Mouse (Mus musculus) cerebellum, postnatal 4 days (tissue): ENCODE data around the gene Igsf8.
A peak's percentile ranks its signal among the peaks of the same experiment; 100 is the strongest.

ENCODE experiments used
- DNase-seq, 2 experiments: peaks; one replicate each; pipeline ENCODE4 v3.0.0; 2022; ENCODE audit warnings: low spot score in 2 of 2, mixed read lengths in 1 of 2

Gene Igsf8

DNA sequence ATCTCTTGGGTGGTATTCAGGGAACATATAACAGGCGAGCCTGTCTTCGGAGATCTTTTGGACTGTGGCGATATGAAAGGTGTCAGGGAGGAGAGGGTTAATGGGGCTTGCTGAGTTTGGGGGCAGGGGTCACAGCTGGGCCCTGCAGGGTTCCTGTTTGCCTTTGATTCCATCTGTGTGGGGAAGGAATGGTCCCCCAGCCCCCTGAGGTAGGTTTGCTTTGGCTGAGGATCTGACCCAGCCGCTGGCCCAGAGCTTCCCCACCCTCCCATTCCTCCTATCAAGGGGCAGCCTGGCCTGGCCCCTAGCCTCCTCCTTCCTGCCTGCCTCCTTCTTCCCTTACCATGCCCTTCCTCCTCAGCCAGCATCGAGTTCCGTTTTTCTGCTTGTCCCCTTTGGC, 41.4 kb downstream of the Igsf8 start:
- DNase-seq: no peak

DNA sequence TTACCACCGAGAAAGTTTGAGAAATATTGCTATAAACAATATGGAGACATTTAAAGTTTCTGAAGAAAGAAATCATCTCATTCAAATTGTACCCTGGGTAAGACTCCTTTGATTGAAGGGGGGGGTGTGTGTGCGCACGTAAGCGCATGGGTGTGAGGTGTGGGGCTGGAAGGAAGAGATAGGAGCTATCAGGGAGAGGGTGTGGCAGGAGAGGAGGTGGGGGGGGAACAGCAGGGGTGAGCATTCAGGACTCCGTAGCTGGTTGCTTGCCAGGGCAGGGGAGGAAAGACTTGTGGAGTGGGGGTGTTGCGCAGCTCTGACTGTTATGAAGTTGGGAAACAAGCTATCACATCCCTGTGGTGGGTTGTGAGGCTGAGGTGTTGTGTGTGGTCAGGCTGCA, 43.0 kb downstream of the Igsf8 start:
- no peak for DNase-seq

DNA sequence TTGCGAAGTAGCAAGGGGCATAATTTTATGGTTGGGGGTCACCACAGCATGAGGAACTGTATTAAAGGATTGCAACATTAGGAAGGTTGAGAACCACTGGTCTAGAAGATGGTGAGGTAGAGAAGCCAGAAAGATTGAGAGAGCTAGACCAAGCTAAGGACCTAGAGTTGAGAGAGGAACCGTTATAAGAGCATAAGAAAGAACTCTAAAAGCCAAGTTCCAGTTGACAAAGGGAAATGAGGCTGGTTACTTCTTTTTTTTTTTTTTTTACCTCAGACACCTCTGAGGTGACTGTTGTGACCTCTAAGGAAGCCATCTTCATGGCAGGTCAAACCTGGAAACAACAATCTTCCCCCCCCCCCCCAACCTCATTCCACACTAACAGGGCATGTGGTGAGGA, 43.7 kb downstream of the Igsf8 start:
- DNase-seq: no peak

DNA sequence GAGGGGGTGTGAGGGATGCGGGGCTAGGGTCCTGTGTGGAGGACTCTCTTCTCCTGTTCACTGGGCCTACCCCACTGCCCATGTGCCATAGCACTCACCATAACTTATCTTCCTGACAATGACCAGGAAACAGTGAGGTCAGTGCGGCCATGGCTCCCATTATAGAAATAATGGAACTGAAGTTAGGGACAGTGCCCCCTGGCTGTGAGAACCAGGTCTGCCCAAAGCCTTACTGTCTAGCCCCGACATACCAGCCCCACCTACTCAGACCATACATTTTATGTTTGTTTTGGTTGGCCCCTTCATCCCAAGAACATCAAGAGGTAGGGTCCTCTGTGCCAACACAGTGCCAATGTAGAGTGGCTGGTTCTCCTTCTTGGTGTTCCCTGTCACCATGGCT, 44.2 kb downstream of the Igsf8 start:
- DNase-seq: no peak

DNA sequence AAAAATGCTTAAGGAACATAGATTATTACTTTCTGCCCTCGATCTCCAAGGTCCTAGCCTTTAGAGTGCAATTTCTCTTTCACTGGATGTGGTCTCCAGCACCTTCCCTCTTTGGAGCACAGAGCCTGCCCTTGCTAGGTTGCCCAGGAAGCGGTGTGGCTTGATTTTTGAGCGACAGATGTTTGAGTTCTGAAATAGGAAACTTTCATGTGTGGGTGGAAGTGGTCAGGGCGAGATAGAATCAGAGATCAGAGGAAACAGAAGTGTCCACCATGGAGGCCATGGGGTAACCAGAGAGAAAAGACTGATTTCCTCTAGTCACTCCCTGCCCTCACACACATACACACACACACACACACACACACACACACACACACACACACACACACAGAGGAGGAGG, 44.8 kb downstream of the Igsf8 start:
- DNase-seq: no peak

DNA sequence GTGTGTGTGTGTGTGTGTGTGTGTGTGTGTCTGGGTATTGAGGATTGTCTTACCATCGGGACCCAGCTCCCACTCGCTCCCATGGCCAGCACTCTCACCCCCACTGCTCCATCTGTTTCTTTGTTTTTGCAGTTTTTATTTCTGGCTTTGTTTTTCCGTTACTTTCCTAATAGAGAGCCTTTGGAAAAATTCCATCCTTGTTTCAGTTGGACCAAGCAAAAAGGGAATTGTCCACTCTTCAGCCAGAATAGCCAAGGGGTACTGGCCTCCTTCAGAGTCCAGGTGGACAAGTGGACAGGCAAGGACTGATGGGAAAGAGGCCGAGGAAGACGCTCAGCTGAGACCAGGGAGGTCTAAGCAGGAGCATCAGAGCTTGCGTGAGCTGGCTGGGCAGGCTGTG, 45.4 kb downstream of the Igsf8 start:
- DNase-seq: no peak

DNA sequence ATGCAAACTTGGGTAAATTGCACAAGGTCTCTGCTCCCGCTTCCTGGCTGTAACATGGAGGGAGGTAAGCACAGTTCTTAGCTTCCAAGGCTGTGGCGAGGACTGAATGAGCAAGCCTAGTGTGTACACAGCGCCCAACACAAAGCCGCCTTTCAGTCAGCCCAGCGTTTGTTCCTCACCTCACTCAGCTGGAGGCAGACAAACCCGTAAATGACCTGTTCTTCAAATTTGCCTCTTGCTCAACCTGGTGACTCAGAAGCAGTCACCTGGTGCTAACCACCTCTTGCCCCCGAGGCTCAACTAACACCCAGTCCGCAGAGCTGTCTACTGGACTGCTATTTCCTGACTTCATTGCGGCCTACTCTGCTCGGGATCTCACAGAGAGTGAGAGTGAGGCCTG, 46.5 kb downstream of the Igsf8 start:
- no peak for DNase-seq

DNA sequence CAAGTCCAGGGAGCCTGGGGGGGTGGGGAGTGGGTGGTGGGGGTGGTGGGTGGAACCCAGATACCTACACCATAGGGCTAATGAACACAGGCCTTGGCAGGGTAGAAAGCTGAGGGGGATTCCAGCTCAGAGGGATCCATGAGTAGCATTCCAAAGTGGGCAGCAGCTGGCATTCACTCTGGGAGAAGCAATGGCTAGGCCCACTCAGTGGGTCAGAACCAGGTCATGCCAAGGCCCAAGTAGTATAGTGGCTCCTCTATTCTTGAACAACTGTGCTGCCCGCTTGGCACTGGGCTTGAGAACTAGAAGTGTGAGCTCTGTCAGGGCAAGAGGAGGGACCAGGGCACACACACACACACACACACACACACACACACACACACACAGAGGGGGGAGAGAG, 47.0 kb downstream of the Igsf8 start:
- no peak for DNase-seq

DNA sequence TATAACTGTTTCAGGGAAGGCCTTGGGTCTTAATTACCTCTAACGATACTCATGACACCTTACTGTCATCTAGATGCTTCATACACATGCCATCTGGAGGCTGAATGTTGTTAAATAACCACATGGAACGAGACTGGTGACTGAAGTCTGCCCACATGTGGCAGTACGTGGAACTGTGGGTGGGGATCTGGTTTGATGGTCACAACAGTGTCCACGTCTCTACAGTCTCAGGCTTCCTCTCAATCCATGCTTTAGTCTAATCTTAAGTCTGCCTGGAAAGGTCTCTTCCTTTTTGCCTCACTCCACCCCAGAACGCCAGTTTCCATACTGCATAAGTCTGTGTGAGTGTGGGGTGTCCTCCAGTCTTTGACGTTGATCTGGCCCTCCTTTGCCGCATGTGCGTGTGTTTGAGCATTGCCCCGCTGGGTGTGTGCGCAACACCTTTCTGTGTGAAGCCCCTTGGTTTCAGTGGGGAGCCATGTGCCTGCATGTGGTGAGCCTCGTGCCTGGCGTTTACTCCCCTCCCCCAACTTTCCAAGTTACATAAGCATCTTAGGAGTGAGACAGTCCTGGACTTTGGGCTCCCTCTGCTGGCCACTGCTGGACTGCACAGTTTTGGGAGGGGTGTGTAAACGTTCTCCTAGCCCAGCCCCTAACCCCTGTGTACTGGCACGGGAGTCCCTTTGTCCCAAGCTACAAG, 48.4 kb downstream of the Igsf8 start:
- peak; percentile 90 to 95 for DNase-seq

DNA sequence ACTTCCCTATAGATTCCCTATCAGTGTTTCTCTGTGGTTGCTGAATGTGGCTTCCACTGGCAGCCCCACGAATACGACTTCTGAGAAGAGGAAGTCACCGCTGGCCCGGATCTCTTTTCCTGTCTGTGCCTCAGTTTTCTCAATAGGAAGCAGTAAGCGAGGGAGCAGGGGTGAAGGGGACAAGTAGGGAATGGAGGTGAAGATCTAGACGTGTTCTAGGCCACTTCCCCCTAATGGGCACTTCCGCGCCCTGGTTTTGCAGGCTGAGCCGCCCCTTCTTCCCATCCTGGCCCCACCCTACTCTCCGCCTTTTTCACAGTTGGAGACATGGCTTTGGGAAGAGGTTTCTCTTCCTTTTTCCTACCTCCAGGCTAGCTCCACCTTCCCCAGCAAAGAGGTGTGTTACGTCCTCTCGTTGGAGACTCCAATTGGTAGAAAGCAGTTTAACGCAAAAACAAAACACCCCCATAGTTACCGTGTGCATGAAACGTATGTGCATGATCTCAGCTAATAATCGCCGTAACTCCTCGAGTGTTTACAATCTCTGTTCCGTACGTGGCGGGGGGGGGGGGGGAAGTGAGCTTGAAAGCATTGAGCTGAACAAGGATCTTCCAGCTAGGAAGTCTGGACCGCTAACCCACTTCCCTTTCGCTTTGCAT, 49.9 kb downstream of the Igsf8 start:
- no peak for DNase-seq

DNA sequence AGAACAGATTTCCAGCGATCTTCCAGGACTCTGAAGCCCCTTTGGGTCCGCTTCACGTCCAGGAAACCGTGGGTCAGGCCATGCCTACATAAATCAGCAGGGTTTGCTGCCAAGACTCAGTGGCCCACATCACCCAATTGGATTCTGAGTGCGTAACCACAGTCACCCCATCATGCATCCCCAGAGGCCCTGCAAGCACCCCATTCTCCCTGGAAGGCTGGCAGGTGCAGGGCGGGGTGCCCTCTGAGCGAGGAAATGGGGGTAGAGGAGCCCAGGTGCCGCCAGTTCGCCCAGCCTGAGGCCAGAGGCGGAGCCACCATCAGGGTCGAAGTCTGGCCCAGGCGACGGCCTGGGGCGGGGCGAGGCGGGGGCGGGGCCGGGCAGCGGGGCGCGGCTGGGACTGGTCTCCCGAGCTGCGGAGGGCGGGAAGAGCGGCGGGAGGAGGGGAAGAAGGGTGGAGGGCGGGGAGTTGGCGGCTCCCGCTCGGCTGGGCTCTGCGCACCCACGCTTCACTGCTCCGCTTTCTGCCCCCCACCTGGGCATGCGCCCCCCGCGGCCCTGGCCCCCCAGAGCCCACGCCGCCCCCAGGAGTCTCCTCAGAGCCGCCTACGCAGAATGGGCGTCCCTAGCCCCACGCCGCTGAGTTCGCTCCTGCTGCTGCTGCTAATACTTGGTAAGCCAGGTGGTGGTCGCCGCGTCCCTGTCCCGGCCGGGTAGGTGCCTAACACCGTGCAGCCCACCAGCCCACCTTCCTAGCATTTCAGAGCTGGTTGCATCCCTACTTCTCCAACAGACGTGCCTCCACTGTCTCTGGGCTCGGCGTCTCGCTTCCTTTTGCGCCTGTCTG, 50.7 kb downstream of the Igsf8 start:
- peak; percentile 57 to 84 for DNase-seq

DNA sequence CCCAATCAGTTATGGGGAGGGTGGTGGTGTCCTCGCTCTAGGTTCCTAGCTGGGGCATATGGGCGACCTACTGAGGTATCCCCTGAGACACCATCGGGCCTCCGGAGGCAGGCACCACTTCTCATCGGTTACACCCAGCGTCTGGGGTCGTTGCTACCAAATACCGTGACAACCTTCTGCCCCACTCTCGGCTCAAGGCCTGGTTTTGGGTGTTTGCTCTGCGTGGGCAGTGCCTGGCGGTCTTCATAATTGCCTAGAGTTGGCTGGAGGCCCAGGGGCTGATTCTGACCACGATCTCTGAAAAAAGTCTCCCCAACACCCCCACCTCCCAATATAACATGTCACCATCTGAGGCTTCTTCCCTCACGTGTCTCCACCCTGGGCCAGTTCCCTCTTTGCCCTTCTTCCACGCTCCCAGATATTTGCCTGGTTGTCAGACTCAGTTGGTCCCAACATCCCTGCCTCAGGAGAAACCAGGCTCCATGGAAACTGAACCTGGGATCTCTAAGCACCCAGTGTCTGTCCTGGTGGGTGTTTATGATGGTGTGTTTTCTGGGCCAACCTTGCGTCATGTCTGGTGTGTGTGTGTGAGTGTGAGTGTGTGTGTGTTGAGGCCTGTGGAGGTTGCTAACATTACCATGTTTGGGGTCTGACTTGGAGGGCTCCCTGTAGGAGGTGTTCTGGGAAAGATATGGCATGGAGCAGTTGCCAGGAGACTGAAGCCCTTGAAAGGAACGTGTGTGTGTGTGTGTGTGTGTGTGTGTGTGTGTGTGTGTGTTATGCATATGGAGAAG, 51.5 kb downstream of the Igsf8 start:
- DNase-seq: peak in 1 of 2 experiments; percentile 31

DNA sequence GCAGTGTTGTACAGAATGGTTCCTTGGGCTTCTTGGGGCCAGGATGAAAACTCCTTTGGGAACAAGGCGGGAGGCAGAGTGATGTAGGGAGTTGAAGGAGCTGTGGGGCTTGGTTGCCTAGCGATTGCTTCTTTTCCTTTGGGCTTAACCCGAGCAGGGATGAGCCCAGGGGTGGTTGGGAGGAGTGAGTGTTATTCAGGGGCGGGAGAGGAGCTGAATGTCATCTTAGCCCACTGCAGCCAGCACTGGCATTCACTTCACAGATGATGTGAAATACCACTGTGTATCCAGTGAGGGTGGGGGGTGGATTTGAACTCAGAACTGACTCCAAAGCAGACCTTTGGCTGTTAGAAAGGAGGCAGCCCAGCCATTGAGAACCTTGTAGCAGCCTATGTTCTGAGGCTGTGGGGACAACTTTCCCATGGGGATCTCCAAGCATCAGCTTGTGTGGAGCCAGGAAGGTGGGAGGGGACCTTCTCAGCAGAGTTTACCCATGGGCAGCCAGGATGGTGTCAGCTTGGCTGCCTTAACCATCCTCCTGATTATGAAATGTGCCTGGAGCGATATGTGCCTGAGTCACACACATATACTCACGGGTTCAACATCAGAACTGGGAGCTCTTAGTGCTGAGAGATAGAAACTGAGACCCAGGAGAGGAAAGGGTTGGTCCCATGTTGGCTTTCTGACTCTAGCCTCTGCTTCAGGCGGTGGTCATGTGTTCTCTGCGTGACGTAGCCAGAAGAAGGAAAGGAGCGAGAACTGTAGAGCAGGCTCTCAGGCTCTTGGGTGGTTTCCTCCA, 52.4 kb downstream of the Igsf8 start:
- no peak for DNase-seq

DNA sequence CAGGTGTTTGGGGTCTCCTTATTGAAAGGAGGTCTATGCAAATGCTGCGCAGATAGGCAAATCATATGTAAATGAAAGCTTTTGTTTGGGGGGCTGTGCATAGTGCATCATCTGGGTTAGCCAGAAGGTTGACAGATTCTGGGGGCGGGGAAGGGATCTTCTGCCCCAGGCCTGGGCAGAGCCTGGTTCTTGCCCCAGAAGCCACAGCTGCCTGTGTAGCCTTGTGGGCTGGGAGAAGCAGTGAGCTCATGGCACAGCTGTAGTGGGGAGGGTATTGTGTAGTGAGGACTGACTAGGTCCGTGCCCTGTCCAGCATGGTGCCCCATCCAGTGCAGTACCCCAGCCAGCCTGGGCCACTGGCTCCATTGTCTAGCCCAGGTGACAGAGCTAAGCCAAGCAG, 53.5 kb downstream of the Igsf8 start:
- no peak for DNase-seq

DNA sequence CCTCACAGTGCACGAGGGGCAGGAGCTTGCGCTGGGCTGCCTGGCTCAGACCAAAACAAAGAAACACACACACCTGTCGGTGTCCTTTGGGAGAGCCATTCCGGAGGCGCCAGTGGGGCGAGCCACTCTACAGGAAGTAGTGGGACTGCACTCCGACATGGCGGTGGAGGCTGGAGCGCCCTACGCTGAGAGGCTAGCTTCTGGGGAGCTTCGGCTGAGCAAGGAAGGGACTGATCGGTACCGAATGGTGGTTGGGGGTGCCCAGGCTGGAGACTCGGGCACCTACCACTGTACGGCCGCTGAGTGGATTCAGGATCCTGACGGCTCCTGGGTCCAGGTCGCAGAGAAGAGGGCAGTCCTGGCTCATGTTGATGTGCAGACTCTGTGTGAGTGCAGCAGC, 56.0 kb downstream of the Igsf8 start:
- no peak for DNase-seq

DNA sequence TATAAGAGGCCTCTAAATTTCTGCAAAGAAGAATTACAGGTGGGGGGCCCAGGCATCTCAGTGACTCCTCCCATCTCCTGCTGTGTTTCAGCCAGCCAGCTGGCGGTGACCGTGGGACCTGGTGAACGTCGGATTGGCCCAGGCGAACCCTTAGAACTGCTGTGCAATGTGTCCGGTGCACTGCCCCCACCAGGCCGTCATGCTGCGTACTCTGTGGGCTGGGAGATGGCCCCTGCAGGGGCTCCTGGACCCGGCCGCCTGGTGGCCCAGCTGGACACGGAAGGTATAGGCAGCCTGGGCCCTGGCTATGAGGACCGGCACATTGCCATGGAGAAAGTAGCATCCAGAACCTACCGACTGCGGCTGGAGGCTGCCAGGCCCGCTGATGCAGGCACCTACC, 56.5 kb downstream of the Igsf8 start:
- DNase-seq: peak in 1 of 2 experiments; percentile 32

DNA sequence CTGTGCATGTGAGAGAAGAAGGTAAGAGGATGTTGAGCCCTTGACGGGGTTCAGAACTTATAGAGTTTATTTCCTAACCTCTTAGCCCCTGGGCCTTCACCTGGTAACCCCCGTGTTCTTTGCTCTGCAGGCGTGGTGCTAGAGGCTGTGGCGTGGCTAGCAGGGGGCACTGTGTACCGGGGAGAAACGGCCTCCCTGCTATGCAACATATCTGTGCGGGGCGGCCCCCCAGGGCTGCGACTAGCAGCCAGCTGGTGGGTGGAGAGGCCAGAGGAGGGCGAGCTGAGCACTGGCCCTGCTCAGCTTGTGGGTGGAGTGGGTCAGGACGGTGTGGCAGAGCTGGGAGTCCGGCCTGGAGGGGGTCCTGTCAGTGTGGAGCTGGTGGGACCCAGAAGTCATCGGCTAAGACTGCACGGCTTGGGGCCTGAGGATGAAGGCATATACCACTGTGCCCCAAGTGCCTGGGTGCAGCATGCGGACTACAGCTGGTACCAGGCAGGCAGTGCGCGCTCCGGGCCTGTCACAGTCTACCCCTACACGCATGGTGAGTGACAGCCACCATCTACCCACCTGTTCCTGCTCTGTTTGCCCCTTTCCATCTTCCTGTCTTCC, 57.1 kb downstream of the Igsf8 start:
- DNase-seq: no peak

DNA sequence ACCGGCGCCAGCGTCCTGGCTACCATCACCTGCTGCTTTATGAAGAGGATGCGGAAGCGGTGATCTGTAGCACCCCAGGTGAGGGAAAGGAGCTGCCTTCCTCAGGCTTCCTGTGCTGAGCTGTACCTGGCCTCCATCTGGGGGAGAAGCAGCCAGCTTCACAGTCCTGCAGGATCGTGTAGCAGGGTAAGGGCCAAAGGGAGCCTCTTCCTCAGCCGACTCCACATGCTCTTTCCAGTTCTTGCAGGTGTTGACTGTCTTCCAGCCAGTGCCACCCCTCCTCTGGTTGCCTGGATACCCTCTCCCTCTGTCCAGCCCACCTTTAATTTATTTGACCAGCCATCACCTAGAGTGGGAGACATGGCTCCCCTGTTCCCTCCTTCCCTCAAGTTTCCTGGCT, 57.9 kb downstream of the Igsf8 start:
- no peak for DNase-seq

DNA sequence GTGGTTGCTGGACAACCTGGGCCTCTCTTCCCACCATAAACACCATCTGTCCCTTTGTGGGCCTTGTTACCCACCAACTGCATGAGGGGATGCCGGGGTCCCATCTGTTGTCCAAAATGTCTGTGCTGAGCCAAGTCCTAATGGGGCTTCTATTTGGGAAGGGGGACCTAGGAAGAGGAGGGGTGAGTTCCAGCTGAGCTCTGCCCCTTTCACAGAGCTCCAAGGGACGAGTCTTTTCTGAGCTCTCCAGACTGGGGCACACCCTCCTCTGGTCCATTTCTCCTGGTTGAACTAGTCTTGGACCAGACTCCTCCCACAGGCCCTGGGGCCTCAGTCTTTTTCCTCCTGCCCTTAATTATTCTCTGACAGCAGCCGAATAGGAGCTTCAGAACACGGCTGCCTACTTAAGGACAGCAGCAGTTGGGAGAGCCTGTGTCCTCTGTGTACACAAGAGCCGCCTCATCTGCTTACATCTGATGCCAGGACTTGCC, 58.5 kb downstream of the Igsf8 start:
- DNase-seq: peak in 1 of 2 experiments; percentile 40

DNA sequence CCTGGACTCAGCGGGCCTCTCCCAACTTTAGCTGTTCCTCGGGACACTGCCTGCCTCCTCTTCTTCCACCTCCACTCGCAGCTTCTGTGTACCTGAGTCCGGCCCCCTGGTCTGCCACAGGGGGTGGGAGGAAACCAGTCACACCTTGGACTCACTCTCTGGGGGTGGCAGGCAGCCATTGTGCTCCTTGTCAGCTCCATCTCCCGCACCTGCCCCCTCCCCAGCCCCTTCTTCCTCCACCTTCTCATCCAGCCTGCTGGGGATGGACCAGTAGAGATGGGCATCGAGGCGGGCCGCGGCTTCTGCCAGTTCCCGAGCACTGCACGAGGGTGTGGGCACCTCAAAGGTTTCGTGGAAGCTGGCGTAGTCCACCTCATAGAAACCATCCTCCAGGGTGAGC, 61.3 kb downstream of the Igsf8 start:
- no peak for DNase-seq

DNA sequence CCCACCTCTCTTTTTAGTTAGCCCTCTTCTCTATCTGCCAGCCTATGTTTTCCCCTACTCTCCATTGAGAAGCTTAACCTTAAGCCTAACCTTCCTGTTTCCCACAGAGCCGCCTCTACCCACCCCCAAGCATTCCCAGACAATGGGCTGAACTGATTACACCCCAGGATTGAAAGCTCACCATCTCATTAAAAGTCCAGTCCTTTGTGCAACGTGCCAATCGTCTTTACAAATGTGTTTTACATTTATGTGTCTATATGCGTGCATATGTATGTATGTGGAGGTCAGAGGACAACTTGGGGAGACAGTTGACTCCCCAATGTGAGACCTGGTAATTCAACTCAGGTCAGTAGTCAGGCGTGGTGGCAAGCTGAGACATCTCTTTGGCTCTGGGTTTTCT, 61.9 kb downstream of the Igsf8 start:
- no peak for DNase-seq
